Mouse (Mus musculus): ENCODE results near the gene Prkar1a.
A peak's percentile ranks its signal among the peaks of the same experiment; 100 is the strongest.
"Not testable (repeated sequence)": the region's sequence is repeated elsewhere in the genome, so short reads cannot be mapped to it uniquely, and the experiment has no call there.

Gene Prkar1a

DNA sequence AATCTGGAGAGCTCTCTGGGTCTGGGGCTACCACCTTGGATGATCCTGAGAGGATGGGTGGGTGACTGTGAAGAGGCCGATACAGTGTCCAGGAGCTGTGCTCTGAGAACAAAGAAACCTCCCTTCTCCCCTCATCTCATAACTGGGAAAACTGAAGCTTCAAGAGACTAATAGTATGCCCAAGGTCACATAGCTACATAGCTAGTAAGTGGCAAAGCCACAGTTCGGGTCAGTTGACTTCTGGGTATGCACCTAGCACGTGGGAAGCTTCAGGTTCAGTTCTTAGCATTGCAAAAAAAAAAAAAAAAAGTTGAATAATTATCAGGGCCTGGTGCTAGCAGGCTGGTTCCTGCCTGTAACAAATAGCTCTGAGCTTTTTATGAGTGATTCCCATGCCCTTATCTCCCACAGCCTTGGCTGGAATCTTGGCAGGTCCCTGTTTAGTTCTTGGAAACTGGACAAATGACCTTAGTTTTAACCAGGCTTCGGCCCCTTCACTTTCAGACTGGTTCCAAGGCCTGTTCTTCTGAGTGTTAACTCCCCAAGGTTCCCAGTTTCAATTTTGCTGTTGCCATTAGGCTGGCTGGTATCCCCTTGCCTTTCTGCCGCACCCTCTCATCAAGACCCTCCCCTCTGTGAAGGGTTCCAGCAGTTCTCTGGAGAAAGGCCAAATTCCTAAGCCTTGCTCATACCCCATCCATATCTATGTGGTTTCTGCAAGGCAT is 7.5 kb upstream of the Prkar1a start:
- no peak for DNase-seq (ENCODE audit: low spot score in 2 of 2)

DNA sequence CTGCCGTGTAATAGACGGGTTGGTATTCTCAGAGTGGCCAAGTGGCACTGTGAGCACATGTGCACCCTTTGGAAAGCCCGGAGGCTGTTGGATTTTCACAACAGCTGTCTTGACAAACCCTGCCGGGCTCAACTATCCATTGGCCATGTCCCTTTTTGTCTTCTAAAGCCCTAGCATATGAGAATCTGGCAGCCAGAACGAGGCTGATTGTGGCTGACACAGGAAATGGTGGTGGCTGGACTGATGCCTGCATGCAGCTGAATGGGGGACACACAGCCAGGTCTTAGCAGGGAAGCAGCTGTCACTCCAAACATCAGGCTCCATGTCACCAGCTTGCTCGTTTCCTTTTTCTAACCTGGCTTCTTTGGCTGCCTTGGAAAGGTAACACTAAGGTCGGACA is 695 bp upstream of the Prkar1a start:
- DNase-seq (ENCODE audit: low spot score in 2 of 2), result no peak

DNA sequence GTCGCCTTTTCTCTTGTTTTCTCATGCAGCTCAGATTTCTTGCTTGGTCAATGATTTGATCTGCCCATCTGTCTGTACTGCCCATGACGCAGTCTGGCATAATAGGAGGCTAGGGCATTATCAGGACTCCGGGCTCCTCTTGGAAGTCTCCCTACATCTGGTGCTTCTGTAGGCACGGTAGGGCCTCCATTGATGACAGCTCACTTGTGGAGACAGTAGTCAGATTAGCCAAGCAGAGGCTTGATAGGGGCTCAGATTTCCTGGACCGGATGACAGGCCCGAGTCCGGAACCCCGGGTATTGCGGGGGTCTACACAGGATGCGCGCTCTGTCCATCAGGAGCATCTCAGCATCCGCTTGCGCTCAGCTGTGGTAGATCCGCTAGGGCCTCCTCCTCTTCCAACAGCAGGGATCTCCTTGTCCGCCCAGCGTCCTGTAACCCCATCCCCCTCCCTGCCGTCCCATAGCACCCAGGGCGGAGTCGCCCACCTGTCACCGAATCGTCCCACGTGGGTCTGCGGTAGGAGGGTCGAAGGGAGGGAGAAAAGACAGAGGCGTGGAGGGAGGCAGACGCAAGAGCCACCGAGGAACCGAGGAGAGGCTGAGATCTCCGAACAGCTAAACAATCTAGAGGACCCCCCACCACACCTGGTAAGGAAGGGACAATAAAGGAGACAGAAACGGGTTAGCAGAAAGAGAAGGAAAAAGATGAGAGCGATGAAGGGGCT is 933 bp downstream of the Prkar1a start:
- DNase-seq (ENCODE audit: low spot score in 2 of 2), result peak; percentile 49 to 62

DNA sequence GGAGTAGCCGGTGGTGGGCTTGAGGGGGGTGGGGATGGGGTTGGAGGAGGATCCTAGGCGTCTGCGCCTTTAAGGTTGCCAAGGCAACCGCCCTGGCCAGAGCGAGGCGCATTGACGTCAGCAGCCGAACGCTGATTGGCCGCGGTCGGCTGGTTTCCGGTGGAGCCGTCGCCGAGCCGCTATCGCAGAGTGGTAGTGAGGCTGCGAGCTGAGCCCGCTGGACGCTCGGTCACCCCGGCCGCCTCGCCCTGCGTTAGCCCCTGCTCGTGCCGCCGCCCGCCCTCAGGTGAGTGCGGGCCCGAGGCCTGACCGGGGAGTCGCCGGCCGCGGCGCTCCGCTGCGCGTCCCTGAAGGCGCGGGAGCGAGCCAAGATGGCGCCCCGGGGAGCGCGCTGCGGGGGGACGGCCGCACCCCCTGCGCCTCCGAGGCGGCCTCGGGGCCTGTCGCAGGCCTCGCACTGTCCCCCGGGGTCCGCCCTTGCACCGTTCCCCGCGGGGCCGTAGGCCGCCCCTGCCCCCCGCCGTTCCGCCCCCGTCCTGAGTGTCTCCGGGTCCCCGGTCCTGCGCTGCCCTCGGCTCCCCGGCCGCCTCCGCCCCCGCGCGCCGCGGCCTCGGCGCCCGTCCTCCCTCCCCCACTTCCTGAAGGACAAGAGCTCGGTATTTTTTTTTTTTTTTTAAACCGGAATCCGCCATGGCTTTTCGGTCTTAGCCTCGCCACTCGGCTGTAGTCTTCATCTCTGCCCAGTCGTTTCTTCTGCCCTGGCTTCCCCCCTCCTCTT is 1.8 kb downstream of the Prkar1a start:
- DNase-seq (ENCODE audit: low spot score in 2 of 2), result peak; percentile 88 to 90

DNA sequence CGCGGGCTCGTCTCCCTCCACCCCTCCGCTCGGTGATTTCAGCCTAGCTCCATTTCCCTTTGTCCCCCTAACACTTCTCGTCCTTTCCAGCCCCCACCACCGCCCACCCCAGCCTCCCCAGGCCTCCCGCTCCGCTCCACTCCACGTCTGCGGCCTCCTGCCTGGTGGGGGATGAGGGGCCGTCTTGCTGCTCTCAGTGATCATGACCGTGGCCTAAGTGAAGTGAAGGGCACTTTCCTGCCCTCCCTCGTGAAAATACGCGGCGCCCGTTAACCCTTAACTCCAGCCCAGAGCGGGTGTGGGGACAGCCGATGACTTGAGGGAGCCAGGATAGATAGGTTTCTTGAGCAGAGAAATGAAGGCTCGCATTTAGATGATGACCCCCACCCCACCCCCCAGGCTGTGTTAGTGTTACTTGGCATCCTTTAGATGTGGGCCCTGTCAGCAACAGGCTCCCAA is 2.4 kb downstream of the Prkar1a start:
- DNase-seq (ENCODE audit: low spot score in 2 of 2), result peak; percentile 24 to 37

DNA sequence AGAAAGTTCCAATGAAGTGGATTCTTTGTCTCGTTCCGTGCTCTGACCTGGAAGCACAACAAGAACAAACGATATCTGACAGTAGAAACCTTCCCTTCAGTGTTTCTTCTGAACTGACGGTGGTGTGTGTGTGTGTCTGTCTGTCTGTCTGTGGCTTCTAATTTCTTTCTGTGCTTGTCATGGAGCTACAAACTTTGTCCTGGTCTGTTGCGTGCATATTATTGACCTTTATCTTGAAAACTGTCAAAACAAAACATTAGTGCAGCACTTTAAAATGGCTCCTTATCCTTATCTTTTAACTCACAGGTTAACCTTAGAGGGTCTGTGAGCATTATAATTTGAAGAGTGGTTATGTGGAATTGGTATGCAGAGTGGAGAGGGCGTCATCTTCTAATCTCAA is 3.3 kb downstream of the Prkar1a start:
- no peak for DNase-seq (ENCODE audit: low spot score in 2 of 2)

DNA sequence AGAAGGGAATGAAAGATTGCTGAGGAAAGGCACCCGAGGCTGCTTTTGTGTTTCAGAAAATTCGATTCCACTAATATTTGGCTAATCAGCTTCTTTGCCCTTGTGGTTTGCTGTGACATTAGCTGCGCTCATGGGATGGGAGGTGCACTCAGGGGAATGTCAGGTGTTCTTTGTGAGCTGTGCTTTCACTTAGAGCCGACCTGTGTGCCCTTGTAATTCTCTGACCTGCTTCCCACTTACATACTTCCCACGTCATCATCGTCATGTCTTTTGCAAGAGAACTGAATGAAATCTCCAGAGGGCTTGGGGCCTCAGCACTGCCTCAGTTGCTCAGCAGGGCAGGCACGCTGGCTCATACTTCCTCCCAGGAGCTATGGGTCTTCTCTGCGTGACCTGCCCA is 4.0 kb downstream of the Prkar1a start:
- no peak for DNase-seq (ENCODE audit: low spot score in 2 of 2)

DNA sequence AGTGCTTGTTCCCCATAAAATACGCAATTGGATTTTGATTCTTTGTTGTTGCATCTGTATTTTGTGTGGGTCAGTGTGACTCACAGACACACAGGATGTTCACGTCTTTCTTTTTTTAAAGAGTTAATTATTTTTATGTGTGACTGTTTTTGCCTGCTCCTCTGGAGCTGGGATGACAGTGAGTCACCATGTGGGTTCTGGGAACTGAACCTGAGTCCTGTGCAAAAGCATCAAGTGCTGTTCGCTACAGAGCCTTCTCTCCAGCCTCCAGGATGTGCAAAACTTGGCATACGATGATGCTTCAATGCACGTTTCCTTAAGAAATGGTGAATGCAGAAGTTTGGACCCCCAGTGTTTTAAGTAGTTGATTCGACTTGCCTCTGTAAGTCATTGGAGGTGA is 5.4 kb downstream of the Prkar1a start:
- DNase-seq (ENCODE audit: low spot score in 2 of 2), result no peak

DNA sequence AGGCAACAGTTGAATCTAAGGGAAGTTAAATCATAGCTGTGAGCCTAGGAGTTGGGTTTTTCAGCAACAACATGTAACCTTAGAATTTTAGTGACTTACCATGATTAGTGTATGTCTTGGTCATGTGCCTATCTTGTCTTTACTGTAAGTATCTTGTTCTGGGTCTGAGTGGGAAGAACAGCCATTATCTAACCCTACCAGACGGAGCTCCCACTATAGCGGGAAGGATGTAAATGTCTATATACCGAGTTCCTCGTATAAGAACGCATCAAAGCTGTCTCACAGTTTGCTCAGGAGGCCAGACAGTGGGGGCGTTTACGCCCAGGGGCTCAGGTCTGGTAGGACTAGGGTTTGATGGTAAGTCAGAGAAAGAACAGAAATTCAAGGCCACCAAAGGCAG is 7.0 kb downstream of the Prkar1a start:
- no peak for DNase-seq (ENCODE audit: low spot score in 2 of 2)

DNA sequence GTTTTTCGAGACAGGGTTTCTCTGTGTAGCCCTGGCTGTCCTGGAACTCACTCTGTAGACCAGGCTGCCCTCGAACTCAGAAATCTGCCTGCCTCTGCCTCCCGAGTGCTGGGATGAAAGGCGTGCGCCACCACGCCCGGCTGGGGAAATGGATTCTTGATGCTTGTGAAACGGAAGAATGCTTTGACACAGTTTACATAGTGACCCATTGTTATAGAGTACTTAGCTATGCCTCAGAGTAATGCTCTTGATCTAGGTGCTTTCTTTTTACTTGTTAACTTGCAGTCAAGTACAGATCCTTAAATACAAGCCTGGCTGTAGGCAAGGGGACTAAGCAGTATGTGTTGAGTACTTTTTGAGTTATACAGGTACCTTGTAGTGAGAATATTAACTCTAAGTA is 11.3 kb downstream of the Prkar1a start:
- not testable (repeated sequence) for DNase-seq (ENCODE audit: low spot score in 2 of 2)

DNA sequence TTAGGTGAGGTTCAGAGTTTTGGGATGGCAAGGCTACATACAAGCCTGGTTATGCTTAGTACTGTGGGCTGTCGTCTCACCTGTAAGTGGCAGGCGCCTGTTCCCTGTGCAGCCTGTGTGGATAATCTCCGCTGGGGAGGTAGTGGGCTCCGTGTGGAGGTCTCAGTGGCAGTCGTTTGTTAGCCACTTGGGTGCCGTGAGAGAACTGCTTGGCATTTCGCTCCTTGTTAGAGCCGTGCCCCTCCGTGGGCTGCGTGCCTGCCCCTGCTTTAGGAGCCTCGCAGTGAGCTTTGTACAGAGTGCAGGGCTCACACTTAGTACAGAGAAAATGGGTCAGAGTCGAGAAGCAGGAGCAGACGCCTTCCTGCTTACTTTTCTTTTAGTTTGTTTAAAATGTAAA is 15.1 kb downstream of the Prkar1a start:
- no peak for DNase-seq (ENCODE audit: low spot score in 2 of 2)

DNA sequence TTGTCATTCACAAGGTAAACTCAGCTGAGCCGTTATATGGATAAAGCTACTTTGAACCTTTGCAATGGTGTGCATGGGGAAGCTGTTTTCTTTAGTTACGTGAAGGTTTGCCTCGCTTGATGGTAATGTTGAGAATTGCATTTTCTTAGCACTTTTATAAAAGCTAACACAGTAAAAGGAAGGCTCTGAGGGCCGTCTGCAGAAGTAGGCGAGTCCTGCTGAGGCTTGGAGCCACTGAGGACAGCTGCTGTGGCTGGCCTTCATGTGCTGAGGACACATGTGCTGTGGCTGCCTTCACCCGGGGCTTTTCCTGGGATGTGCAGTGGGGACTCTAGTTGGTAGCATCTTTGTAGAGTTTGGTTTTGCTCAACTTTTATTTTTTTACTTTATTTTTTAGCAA is 16.2 kb downstream of the Prkar1a start:
- no peak for DNase-seq (ENCODE audit: low spot score in 2 of 2)

DNA sequence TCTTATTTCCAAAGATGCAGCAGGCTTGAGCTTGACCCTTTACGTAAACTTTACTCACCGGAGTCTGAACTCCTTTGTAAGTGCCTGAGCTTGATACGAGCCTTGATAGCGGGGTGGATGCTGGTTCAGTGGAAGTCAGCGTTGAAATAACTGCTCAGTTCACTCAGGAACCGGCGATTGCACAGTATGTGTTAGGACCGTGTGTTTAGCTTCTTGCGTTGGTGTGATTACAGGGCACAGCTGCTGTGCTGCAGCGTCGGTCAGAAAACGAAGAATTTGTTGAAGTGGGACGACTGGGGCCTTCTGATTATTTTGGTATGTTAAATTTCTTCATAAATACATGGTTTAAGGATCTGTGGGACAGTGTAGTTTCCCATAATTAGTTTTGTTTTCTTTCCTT is 17.2 kb downstream of the Prkar1a start:
- DNase-seq (ENCODE audit: low spot score in 2 of 2), result no peak

DNA sequence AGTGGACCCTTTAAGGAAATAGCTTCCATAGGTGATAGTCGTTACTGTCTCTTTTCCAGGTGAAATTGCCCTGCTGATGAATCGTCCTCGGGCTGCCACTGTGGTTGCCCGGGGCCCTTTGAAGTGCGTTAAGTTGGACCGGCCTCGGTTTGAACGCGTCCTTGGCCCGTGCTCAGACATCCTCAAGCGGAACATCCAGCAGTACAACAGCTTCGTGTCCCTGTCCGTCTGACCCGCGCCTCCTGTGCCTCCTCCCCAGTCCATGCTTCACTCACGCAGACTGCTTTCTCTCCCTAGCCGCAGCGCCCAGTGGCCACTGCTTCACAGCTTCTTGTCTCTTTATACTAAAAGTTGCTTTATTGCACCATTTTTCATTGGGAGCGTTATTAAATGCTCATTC is 18.2 kb downstream of the Prkar1a start:
- DNase-seq (ENCODE audit: low spot score in 2 of 2), result no peak

DNA sequence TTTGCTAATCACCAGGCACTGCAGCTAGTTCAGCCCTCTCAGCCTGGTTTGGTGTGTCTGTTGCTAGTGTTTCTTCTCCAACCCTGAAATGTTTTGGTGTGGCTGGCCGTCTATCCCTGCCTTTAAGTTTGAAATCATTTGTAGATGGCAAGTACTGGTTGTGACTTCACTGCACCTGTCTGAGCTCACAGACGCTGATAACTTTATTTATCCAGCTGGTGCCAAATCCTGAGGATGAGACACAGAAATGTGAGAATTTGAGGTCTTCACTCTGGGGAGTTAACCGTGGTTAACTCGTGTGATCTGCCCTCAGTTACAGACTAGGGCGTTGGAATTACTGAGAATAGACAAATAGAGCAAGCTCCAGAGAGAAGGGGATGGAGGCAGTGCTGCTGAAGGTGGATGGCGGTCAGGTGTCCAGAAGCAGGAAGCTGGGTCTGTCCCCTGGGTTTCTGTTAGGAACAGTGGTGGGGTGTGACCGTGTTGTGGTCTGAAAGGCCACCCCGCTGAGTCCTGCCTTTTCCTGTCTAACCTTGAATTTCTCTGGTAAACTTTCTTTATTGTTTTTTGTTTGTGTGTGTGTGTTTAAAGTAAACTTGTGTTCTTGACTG is 19.0 kb downstream of the Prkar1a start:
- DNase-seq (ENCODE audit: low spot score in 2 of 2), result no peak

DNA sequence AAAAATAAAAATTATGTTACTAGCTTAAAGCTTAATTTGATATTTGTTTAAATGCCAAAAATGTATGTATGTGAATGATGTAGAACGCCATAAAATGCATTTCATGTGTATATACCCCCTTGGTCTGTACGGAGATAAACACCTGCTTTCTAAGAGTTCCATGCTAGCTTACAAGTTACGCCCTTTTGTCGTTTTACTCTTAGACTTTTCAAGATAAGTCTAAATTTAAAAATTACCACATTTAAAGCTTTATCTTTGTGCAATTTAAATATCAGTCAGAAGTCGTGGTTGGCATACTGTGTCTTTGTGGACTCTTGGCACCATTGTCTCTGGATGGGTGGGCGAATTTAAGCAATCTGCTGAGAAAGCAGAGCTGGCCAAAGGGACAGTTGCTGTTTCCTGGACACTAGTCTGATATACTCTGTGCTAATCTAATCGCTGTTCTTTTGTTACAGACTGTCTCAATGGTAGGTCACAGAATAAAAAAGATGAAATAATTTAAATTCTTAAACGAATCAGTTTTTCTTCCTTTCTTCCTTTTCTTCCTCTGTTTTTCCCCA is 20.0 kb downstream of the Prkar1a start:
- no peak for DNase-seq (ENCODE audit: low spot score in 2 of 2)

DNA sequence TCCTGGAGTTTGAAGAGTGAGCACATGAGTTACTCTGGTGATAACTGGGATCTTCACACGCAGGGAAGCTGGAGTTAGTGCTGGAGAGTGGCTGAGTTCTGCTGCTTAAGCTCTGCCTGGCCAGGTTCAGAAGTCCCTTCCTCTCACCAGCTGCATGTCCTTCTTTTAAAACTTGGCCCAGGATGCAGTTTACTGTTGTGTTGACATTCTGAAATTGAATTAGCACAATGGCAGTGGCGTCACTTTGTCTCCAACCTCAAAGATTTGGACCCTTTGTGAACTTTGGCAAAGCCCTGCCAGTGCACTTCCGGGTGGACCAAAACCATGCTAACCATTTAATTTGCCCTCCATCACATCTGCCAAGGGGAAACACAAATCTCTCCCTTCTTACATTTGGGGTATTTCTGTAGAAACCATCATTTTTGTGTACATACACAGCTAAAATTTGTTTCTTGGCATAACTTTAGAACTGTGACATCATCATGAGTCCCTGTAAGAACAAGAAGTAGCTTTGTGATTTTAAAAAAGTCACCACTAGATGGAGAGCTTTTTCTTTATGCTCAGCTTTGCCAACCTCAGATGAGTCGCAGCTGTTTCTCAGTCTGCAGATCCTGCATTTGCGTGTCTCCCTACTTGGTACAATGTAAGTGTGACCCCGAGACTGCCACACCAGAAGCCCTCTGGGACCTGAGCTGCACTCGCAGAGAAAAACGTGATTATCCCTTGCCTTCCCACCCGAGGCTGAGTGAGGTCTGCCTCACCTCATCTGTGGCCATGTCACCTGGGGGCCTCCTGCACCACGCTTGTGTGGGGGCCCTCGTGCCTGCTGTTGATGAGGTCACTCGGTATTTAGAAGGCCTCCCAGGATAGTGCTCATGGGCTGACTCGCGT is 21.1 kb downstream of the Prkar1a start:
- DNase-seq (ENCODE audit: low spot score in 2 of 2), result no peak

DNA sequence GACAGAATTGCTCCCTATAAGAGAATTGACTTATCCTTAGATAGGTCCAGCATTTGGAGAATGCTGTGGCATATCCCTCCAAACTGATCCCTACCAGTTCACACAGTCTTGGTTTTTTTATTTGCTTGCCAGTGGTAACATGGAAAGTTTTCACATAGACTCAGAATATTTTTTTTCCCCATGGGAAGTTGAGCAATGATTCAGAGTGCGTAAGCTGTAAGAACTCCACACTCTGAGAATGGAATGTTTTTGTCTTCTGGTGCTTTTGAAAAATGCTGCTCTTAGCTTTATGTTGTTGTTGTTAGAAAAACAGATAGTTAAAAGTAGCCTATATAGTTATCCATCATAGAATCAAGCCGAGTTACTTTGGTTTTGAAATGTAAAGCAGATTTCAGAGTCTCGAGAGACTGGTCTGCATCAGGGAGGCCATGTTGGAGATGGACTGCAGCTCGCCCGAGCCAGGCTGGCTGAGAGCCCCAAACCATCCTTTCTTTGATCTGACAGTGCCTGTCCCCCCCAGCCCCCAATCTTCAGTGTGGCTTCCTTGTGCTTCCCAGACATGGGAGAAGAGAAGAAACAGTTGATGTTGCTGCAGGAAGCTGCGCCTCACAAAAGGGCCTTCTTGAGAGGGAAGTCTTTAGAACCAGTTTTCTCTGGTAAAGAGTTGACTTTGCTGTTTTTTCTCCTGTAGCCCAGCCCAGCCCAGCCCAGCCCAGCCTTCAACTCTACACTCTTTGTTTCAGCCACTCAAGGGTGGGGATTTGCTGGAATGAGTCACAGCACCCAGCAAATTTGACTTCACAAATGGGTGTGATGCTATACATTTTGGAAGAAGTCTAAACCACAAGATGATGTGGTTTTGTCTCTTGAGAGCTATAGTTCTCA is 22.2 kb downstream of the Prkar1a start:
- no peak for DNase-seq (ENCODE audit: low spot score in 2 of 2)

DNA sequence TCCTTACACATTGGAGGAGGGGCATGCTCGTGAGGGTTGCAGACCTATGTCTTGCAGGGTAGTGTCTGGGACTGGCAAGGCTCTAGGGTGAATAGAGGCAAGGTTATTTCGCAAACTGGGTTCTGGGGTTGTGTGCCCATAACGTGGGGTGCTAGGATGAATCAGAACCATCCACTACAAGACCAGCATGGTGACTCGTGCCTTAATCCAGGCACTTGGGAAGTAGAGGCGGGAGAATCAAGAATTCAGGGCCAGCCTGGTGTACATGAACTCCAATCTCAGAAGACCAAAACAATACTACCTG is 22.8 kb downstream of the Prkar1a start:
- DNase-seq (ENCODE audit: low spot score in 2 of 2), result no peak

DNA sequence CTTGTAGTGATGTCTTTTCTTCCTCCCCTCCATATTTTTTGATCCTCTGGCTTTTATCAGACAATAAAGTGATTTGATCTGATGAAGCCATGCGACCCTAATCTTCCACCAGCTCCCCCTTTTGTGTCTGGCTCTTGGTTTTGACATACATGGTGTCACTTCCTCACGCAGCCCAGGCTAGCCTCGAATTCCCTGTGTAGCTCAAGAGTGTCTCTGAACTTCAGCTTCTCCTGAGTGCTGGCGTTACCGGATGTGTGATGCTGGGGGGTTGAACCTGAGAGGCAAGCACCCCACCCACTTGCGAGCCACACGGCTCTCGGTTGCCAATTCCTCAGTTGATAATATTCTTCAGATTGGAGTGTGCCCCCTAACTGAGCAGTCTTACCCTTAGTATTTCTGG is 23.2 kb downstream of the Prkar1a start:
- DNase-seq (ENCODE audit: low spot score in 2 of 2), result no peak
